Mouse (Mus musculus): Measurements from ENCODE around the gene Tspan5.

DNA sequence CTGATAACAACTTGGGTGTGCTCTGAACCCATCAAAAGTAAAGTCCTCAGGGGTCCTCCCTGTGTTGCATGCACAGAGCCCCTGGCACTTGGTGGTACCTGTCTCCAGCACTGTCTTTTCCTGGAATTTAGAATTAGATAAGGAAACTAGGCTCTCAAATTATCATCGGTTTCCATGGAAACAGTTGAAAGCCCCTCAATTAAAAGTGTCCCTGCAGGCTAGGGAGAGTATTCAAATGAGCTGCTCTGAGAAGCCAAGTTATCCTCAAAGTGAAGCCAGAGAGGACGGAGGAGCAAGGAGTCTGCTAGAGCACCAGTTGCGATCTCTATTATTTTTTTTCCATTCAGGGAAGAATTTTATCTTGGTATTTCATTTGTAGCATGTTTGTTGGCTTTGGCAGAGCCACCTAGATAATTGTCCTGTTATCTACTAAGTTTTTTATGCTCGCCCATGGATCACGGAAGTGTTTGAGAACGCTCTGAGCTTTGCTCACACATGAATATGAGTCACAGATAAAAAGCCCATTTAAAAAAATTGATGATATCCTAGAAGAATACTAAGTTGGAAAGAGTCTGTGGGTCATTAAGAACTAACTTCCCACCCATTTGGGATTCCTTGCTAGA, 139.8 kb downstream of the Tspan5 start:
- TF ChIP-seq CTCF (IDR thresholded peaks at IDR 0.05; ENCODE audit: low read depth, low read length) = no peak
- TF ChIP-seq POLR2A (IDR thresholded peaks at IDR 0.05; ENCODE audit: extremely low read depth, insufficient read depth, low read length) = no peak

Data from liver, adult 2 months (tissue).